Mouse (Mus musculus) heart, postnatal 0 days (tissue): Measurements from ENCODE around the gene B3galnt1. TPM values are rescaled to one million over a fixed set of nuclear protein-coding genes. Genes with fewer than 3 reads are reported as not detected.

ENCODE experiments used
- ATAC-seq: fragments of 200-750 bp; cut with Nextera tagmentation; 2 replicates; pipeline ENCODE4 v1.8.0; 2017; ENCODE audit warnings: low read depth, moderate number of reproducible peaks, moderate library complexity; ENCODE audit not compliant: insufficient read depth
- DNase-seq: peaks from one replicate; pipeline ENCODE4 v3.0.0-alpha.2; 2016; ENCODE audit warnings: low spot score
- H3K27ac ChIP-seq: fragments of 300-500 bp; sonication (generic); 2 replicates; pipeline ENCODE4 v1.5.1; 2014; ENCODE audit warnings: low read depth, mild to moderate bottlenecking
- H3K27me3 ChIP-seq: fragments of 300-500 bp; sonication (generic); 2 replicates; pipeline ENCODE4 v1.6.1; 2014; ENCODE audit warnings: low read length, mixed read lengths; ENCODE audit not compliant: control insufficient read depth, insufficient read depth
- H3K36me3 ChIP-seq: fragments of 300-500 bp; sonication (generic); replicated peaks from 2 replicates; pipeline ENCODE4 v1.6.1; 2014; ENCODE audit warnings: low read length, mixed read lengths; ENCODE audit not compliant: control insufficient read depth, insufficient read depth
- H3K4me1 ChIP-seq: fragments of 300-500 bp; sonication (generic); 2 replicates; pipeline ENCODE4 v1.6.1; 2014; ENCODE audit warnings: antibody characterized with exemption; ENCODE audit not compliant: control insufficient read depth, insufficient read depth
- H3K4me2 ChIP-seq: fragments of 300-500 bp; sonication (generic); 2 replicates; pipeline ENCODE4 v1.6.1; 2014; ENCODE audit warnings: low read depth, mild to moderate bottlenecking, low read length, moderate library complexity
- H3K4me3 ChIP-seq: fragments of 300-500 bp; sonication (generic); 2 replicates; pipeline ENCODE4 v1.5.1; 2014; ENCODE audit warnings: low read depth, low read length
- H3K9ac ChIP-seq: fragments of 300-500 bp; sonication (generic); replicated peaks from 2 replicates; pipeline ENCODE4 v1.6.1; 2014; ENCODE audit warnings: low read depth, low read length, mixed read lengths
- H3K9me3 ChIP-seq: fragments of 300-500 bp; sonication (generic); replicated peaks from 2 replicates; pipeline ENCODE4 v1.6.1; 2016; ENCODE audit warnings: low read length; ENCODE audit not compliant: control insufficient read depth
- CTCF ChIP-seq: IDR thresholded peaks from 2 replicates; pipeline ENCODE4 v1.5.1; 2016; ENCODE audit warnings: antibody characterized with exemption, control low read depth, low read depth
- EP300 ChIP-seq: IDR thresholded peaks from 2 replicates; pipeline ENCODE4 v1.6.1; 2016; ENCODE audit warnings: antibody characterized with exemption, low read depth
- WGBS: fragments of 180-500 bp; shearing (Covaris S2); extraction: QIAGEN DNeasy Blood & Tissue Kit; methylation state at CpG from one replicate; pipeline ENCODE4 v1.1.7; 2014; 5-methylcytosine and 5-hydroxymethylcytosine counted together
- polyA plus RNA-seq: library from polyadenylated mRNA; unstranded; fragments of >200 nt; fragmentation: Nextera tagmentation; extraction: Ambion mirVana; gene quantifications from 2 replicates; pipeline ENCODE4 v1.2.1, GENCODE M21; 2015
- total RNA-seq: library from RNA; depleted of rRNA; stranded (reverse); fragments of >200 nt; gene quantifications from 2 replicates; pipeline ENCODE4 v1.2.3, GENCODE M21; 2014; ENCODE audit warnings: low replicate concordance

Gene B3galnt1
- total and polyA plus RNA-seq, 2 experiments from 2014 or later = 4.0 to 6.4 TPM

GRCm38 (mm10) chr3:69597816-69598215 is 944 bp downstream of the B3galnt1 start:
- H3K36me3 ChIP-seq = no peaks in the 10 kb centered on the region
- peak overlapping the region; percentile 94 for H3K4me2 ChIP-seq
- TF ChIP-seq CTCF (no peak), EP300 (no peak)
- DNase-seq = no peak
- no peaks in the 10 kb centered on the region for H3K9me3 ChIP-seq
- 0 out of 2 replicates have a peak, but pooled peaks cover 7% of the 10 kb centered on the region for H3K27me3 ChIP-seq
- peaks cover 5% of the 10 kb centered on the region; the same call in 1 of the 2 replicates for H3K4me1 ChIP-seq
- peak overlapping the region; percentile 73; the same call in 1 of the 2 replicates for H3K9ac ChIP-seq
- H3K27ac ChIP-seq = no peak overlapping the region
- ATAC-seq = no peak
- H3K4me3 ChIP-seq = peak overlapping the region; percentile 77
- 40% methylated on average over 7 of the region's 7 CpGs for WGBS

- 94% methylated on average over 6 of the region's 6 CpGs for WGBS
Measured at GRCm38 (mm10) chr3:69597211-69597610, 1.5 kb downstream of the B3galnt1 start.

DNA sequence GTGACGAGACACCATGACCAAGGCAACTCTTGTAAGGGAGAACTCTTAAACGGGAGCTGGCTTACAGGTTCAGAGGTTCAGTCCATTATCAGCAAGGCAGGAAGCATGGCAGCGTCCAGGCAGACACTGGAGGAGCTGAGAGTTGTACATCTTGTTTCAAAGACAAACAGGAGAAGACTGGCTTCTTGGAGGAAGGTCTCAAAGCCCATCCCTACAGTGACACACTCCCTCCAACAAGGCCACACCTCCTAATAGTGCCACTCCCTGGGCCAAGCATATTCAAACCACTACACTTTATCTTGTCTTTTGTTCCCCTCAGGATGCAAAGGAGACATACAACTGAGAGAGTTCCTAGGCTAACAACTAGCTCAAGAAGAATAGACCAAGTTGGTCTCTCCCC is 2.6 kb downstream of the B3galnt1 start:
- WGBS = 65% methylated on average over 3 of the region's 3 CpGs
- no peak for ATAC-seq
- H3K4me3 ChIP-seq = no peak overlapping the region

More at GRCm38 (mm10) chr3:69597211-69597610, 1.5 kb downstream of the B3galnt1 start:
- Histone ChIP-seq H3K9me3 (no peaks in the 10 kb centered on the region), H3K4me1 (peaks cover 5% of the 10 kb centered on the region; the same call in 1 of the 2 replicates), H3K27ac (no peak overlapping the region), H3K9ac (no peak overlapping the region), H3K36me3 (no peaks in the 10 kb centered on the region), H3K4me2 (no peak overlapping the region), H3K27me3 (0 out of 2 replicates have a peak, but pooled peaks cover 7% of the 10 kb centered on the region), H3K4me3 (no peak overlapping the region)
- no peak for DNase-seq
- TF ChIP-seq CTCF = no peak
- TF ChIP-seq EP300 = no peak
- no peak for ATAC-seq

GRCm38 (mm10) chr3:69594071-69594470 is 4.7 kb downstream of the B3galnt1 start:
- no peak overlapping the region for H3K9ac ChIP-seq
- no peak overlapping the region for H3K4me3 ChIP-seq
- no peaks in the 10 kb centered on the region for H3K36me3 ChIP-seq
- peaks cover 2% of the 10 kb centered on the region; the same call in 1 of the 2 replicates for H3K4me1 ChIP-seq
- DNase-seq (no peak), ATAC-seq (no peak)
- H3K9me3 ChIP-seq = no peaks in the 10 kb centered on the region
- H3K27me3 ChIP-seq = 0 out of 2 replicates have a peak, but pooled peaks cover 2% of the 10 kb centered on the region
- no peak for TF ChIP-seq EP300
- TF ChIP-seq CTCF = no peak
- no peak overlapping the region for H3K4me2 ChIP-seq
- no peak overlapping the region for H3K27ac ChIP-seq
- WGBS = 62% methylated on average over 9 of the region's 9 CpGs

More for the DNA sequence above, 2.6 kb downstream of the B3galnt1 start:
- Histone ChIP-seq H3K27ac (no peak overlapping the region), H3K4me1 (peaks cover 5% of the 10 kb centered on the region; the same call in 1 of the 2 replicates), H3K36me3 (no peaks in the 10 kb centered on the region), H3K4me2 (no peak overlapping the region), H3K9me3 (no peaks in the 10 kb centered on the region), H3K9ac (no peak overlapping the region), H3K27me3 (0 out of 2 replicates have a peak, but pooled peaks cover 7% of the 10 kb centered on the region)
- no peak for DNase-seq
- TF ChIP-seq EP300 (no peak), CTCF (no peak)

- peaks cover 4% of the 10 kb centered on the region for H3K4me1 ChIP-seq
- no peaks in the 10 kb centered on the region for H3K36me3 ChIP-seq
- no peaks in the 10 kb centered on the region for H3K27me3 ChIP-seq
- no peak overlapping the region for H3K4me3 ChIP-seq
- ATAC-seq = no peak
- no peak overlapping the region for H3K9ac ChIP-seq
- WGBS = 89% methylated on average over 8 of the region's 8 CpGs
- no peak overlapping the region for H3K4me2 ChIP-seq
- TF ChIP-seq EP300 (no peak), CTCF (no peak)
- no peak for DNase-seq
- H3K27ac ChIP-seq = no peak overlapping the region
- no peaks in the 10 kb centered on the region for H3K9me3 ChIP-seq
Measured at GRCm38 (mm10) chr3:69593426-69593825, 5.3 kb downstream of the B3galnt1 start.
